ENCODE assay signal across 9 mouse cellular contexts in the genomic region with DNA sequence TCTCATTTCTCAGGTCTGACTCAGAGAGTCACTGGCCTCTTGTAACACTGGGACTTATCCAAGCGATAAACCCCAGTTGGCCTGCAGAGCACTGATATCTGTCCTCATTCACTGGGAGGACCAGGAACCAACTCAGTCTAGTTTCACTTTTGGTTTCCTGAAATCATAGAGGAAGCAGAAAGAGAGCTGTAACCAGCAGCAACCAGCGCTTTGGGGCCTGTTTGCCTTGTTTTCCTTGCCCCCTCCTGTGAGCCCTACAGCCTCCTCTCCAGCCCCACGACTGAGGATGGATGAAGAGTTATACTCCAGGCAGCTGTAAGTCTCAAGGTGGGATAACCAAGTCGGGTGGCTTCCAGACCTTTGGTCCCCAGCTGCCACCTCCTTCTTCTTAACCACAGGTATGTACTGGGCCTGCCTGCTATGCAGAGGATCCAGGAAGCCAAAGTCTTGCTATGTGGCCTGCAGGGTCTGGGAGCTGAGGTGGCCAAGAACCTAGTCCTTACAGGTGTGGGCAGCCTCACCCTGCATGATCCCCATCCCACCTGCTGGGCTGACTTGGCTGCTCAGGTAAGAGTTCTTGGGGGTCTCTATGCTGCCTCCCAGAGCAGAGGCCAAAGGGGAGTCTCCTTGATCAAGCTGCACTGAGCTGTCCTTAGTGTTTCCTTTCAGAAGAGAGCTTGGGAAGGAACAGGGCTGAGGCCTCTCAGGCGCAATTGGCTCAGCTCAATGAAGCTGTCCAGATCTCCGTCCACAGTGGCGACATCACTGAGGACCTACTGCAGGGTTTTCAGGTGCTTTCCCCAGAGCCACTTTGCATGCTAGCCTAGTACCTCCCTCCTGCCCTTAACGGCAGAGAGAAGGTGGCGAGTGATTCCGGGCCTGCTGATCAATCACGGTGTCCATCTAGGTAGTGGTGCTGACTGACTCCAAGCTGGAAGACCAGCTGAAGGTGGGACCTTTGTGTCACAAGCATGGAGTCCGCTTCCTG. TPM values are rescaled to one million over a fixed set of nuclear protein-coding genes. Genes with fewer than 3 reads are reported as not detected.
DNase-seq lines count a peak whose midpoint lies in the region; ATAC-seq and TF ChIP-seq lines count a peak whose summit lies in the region.
"Had no signal": no experiment of that assay in that cellular context is flagged by ENCODE, and none has a peak within 500 bp of the region (broad histone marks: within the 10 kb centered on the region; RNA-seq: fewer than 3 reads in every experiment).

Uba7 (plus strand) TSS at position 107 of the 988 bp plus-strand sequence.

- peak within 1 kb of the TSS; percentile 91 for H3K27ac ChIP-seq in CH12.LX (ENCODE audit: insufficient read depth, low read depth)
- peak within 1 kb of the TSS; percentile 63 for H3K27ac ChIP-seq in embryonic facial prominence, embryonic 12.5 days
- peak within 1 kb of the TSS; percentile 98 for H3K27ac ChIP-seq in liver, embryonic 14.5 days
- H3K27ac ChIP-seq: midbrain, embryonic 12.5 days had no signal

- 72% methylated on average over 12 of the region's 12 CpGs for WGBS in embryonic facial prominence, embryonic 12.5 days
- WGBS in liver, embryonic 14.5 days (ENCODE audit: insufficient replicate concordance), result 40% methylated on average over 12 of the region's 12 CpGs

- peak within 1 kb of the TSS; percentile 91 for H3K9ac ChIP-seq in CH12.LX (ENCODE audit: insufficient read depth, low read depth)
- H3K9ac ChIP-seq in embryonic facial prominence, embryonic 12.5 days, result no peak within 1 kb of the TSS
- H3K9ac ChIP-seq in liver, embryonic 14.5 days (replicated peaks), result peak within 1 kb of the TSS; percentile 82
- H3K9ac ChIP-seq: midbrain, embryonic 12.5 days had no signal

- TF ChIP-seq RAD21 in CH12.LX (IDR thresholded peaks at IDR 0.05; ENCODE audit: low read depth, low read length), result no peak; the same call in 1 of the 2 replicates

- H3K27me3 ChIP-seq in CH12.LX (replicated peaks), result no peaks in the 10 kb centered on the region
- no peaks in the 10 kb centered on the region for H3K27me3 ChIP-seq in embryonic facial prominence, embryonic 12.5 days
- H3K27me3 ChIP-seq in liver, embryonic 14.5 days (ENCODE audit: control insufficient read depth, insufficient read depth, low read length), result no peaks in the 10 kb centered on the region
- no peaks in the 10 kb centered on the region for H3K27me3 ChIP-seq in splenic B cell, adult 2 months (ENCODE audit: control insufficient read depth, insufficient read depth, low read length, poor library complexity, severe bottlenecking)
- H3K27me3 ChIP-seq: midbrain, embryonic 12.5 days had no signal

- peak within 1 kb of the TSS; percentile 88 for H3K4me2 ChIP-seq in CH12.LX (ENCODE audit: insufficient read depth, low read depth, poor library complexity, severe bottlenecking)
- no peak within 1 kb of the TSS for H3K4me2 ChIP-seq in embryonic facial prominence, embryonic 12.5 days (replicated peaks)
- H3K4me2 ChIP-seq in liver, embryonic 14.5 days (ENCODE audit: low read depth), result peak within 1 kb of the TSS; percentile 78
- H3K4me2 ChIP-seq: midbrain, embryonic 12.5 days had no signal

- intact Hi-C loops in gastrocnemius, postnatal 36 days (cut with DNase I), result no loop called here

- H3K36me3 ChIP-seq in CH12.LX (replicated peaks in 1 of 2; ENCODE audit: control insufficient read depth in 1 of 2, insufficient read depth in 1 of 2, low read length in 1 of 2), result peaks cover 44 to 70% of the 10 kb centered on the region in 2 experiments
- peaks cover 10% of the 10 kb centered on the region for H3K36me3 ChIP-seq in embryonic facial prominence, embryonic 12.5 days
- H3K36me3 ChIP-seq in liver, embryonic 14.5 days (replicated peaks; ENCODE audit: control insufficient read depth, insufficient read depth, low read depth), result peaks cover 48% of the 10 kb centered on the region
- H3K36me3 ChIP-seq in splenic B cell, adult 2 months (ENCODE audit: control insufficient read depth, insufficient read depth, low read length, poor library complexity, severe bottlenecking), result peaks cover 12% of the 10 kb centered on the region

- no peak for ATAC-seq in embryonic facial prominence, embryonic 12.5 days (ENCODE audit: insufficient number of reproducible peaks, insufficient read depth, low FRiP score, low TSS enrichment)
- ATAC-seq in inflammation-experienced regulatory T-cells, adult 6 months, result peak; percentile 94
- peak; percentile 80 for ATAC-seq in liver, embryonic 14.5 days (ENCODE audit: insufficient read depth)

- 0 out of 2 replicates have a peak, but pooled peaks have one; percentile 60 for TF ChIP-seq EP300 in CH12.LX (IDR thresholded peaks at IDR 0.05; ENCODE audit: low read length)
- TF ChIP-seq EP300 in liver, embryonic 14.5 days (IDR thresholded peaks at IDR 0.05; ENCODE audit: low read depth), result peak; percentile 89

- in situ Hi-C loops in CH12.LX (cut with MboI; ENCODE audit: low pct_ligation_motif_present, low pct_unique_long_range_greater_than_20kb, low sequenced_read_pairs), result no loop called here

- TF ChIP-seq CTCF in CH12.LX (conservative IDR thresholded peaks at IDR 0.05 in 1 of 2, IDR thresholded peaks at IDR 0.05 in 1 of 2; ENCODE audit: low read depth in 2 of 2, low read length in 2 of 2), result no peak
- TF ChIP-seq CTCF in liver, embryonic 14.5 days (IDR thresholded peaks at IDR 0.05; ENCODE audit: low read depth), result peak; percentile 7; the same call in 1 of the 2 replicates

- H3K79me2 ChIP-seq in CH12.LX (replicated peaks; ENCODE audit: control insufficient read depth, extremely low read depth, insufficient read depth, poor library complexity, severe bottlenecking), result no peaks in the 10 kb centered on the region

- no peaks in the 10 kb centered on the region for H3K9me3 ChIP-seq in CH12.LX (replicated peaks; ENCODE audit: low read length)
- no peaks in the 10 kb centered on the region for H3K9me3 ChIP-seq in embryonic facial prominence, embryonic 12.5 days
- no peaks in the 10 kb centered on the region for H3K9me3 ChIP-seq in liver, embryonic 14.5 days (ENCODE audit: control insufficient read depth, low read length)
- H3K9me3 ChIP-seq: midbrain, embryonic 12.5 days had no signal

- peaks cover 9 to 41% of the 10 kb centered on the region in 2 experiments for H3K4me1 ChIP-seq in CH12.LX (ENCODE audit: control insufficient read depth in 1 of 2, insufficient read depth in 2 of 2)
- H3K4me1 ChIP-seq in embryonic facial prominence, embryonic 12.5 days, result peaks cover 17% of the 10 kb centered on the region
- H3K4me1 ChIP-seq in liver, embryonic 14.5 days (replicated peaks; ENCODE audit: control insufficient read depth in 2 of 2, insufficient read depth in 2 of 2, low read length in 1 of 2), result peaks cover 66 to 82% of the 10 kb centered on the region in 2 experiments
- H3K4me1 ChIP-seq: midbrain, embryonic 12.5 days had no signal

- peak; percentile 71 for TF ChIP-seq POLR2A in CH12.LX (IDR thresholded peaks at IDR 0.05; ENCODE audit: low read depth, low read length)

- DNase-seq in 416B (ENCODE audit: low read depth) (peak; percentile 95), CH12.LX (ENCODE audit: extremely low read depth) (peak; percentile 92)
- DNase-seq in liver, embryonic 14.5 days (ENCODE audit: low read depth in 3 of 3, low spot score in 3 of 3), result peak; percentile 92 to 93 (median 93)
- peak; percentile 83 for DNase-seq in splenic B cell, adult 2 months (ENCODE audit: low read depth, low spot score)
- DNase-seq in gastrocnemius, postnatal 36 days, result no peak
- no peak for DNase-seq in gastrocnemius, postnatal 4 days (ENCODE audit: low spot score in 2 of 2)

- dilution Hi-C loops in CH12.LX (cut with MboI; ENCODE audit: extremely low pct_ligation_motif_present, extremely low pct_unique_long_range_greater_than_20kb, low sequenced_read_pairs), result no loop called here

- peak within 1 kb of the TSS; percentile 64 to 72 (median 66) for H3K4me3 ChIP-seq in CH12.LX (replicated peaks in 1 of 3; ENCODE audit: low read depth in 2 of 3, low read length in 2 of 3, poor library complexity in 1 of 3)
- H3K4me3 ChIP-seq in embryonic facial prominence, embryonic 12.5 days, result 0 out of 2 replicates have a peak within 1 kb of the TSS, but pooled peaks have one; percentile 2
- peak within 1 kb of the TSS; percentile 69 to 93 for H3K4me3 ChIP-seq in liver, embryonic 14.5 days (ENCODE audit: insufficient read depth in 1 of 2, low read depth in 2 of 2, low read length in 2 of 2)
- H3K4me3 ChIP-seq: midbrain, embryonic 12.5 days had no signal

TF ChIP-seq in CH12.LX, 34 proteins besides CTCF, POLR2A, EP300 and RAD21 (continues in another document):
- TF ChIP-seq HCFC1 (IDR thresholded peaks at IDR 0.05; ENCODE audit: low read depth, low read length) (peak; percentile 48), TBP (conservative IDR thresholded peaks at IDR 0.05; ENCODE audit: low read depth, low read length) (peak; percentile 74), GABPA (IDR thresholded peaks at IDR 0.05; ENCODE audit: insufficient replicate concordance, low read depth, low read length) (no peak), KAT2A (IDR thresholded peaks at IDR 0.05; ENCODE audit: insufficient replicate concordance, low read length) (no peak), JUN (IDR thresholded peaks at IDR 0.05; ENCODE audit: insufficient read depth, low read depth, low read length) (no peak), MYC (IDR thresholded peaks at IDR 0.05; ENCODE audit: low read depth, low read length) (0 out of 2 replicates have a peak, but pooled peaks have one; percentile 43), MXI1 (IDR thresholded peaks at IDR 0.05; ENCODE audit: low read depth, low read length) (peak; percentile 78; the same call in 1 of the 2 replicates), SMC3 (IDR thresholded peaks at IDR 0.05; ENCODE audit: low read depth, low read length) (no peak), UBTF (IDR thresholded peaks at IDR 0.05; ENCODE audit: low read depth, low read length) (no peak; the same call in 1 of the 2 replicates), CHD2 (IDR thresholded peaks at IDR 0.05; ENCODE audit: low read length) (no peak), ZC3H11A (IDR thresholded peaks at IDR 0.05; ENCODE audit: low read depth, low read length) (no peak), MAFK (IDR thresholded peaks at IDR 0.05; ENCODE audit: insufficient replicate concordance, low read length) (no peak), NRF1 (IDR thresholded peaks at IDR 0.05; ENCODE audit: low read depth, low read length) (no peak), E2F4 (IDR thresholded peaks at IDR 0.05; ENCODE audit: insufficient replicate concordance, low read depth, low read length) (no peak)

RNA-seq across cellular contexts. Expression of gene Uba7, which starts in this region (rescaled TPM):
- 21.3 and 21.7 TPM in 2 replicates for total RNA-seq in CH12.LX (2012; rRNA removed)
- total RNA-seq in CH12.LX (2014; rRNA removed), result 25.2 and 26.0 TPM in 2 replicates
- 25.5 and 27.8 TPM in 2 replicates for polyA plus RNA-seq in CH12.LX (2012; ENCODE audit: insufficient read length, low read depth)
- 24.6 and 25.0 TPM in 2 replicates for polyA plus RNA-seq in embryonic facial prominence, embryonic 12.5 days (2016; fragmentation: Nextera tagmentation; extraction: Ambion mirVana)
- polyA plus RNA-seq in inflammation-experienced regulatory T-cells, adult 6 months (2017; shearing (Covaris generic)), result 100 to 1,000 TPM; 120 to 204 (median 167) TPM
- 69.4 and 83.3 TPM in 2 replicates for polyA plus RNA-seq in liver, embryonic 14.5 days (2012; rRNA removed)
- 49.1 and 54.2 TPM in 2 replicates for polyA plus RNA-seq in liver, embryonic 14.5 days (2014; fragmentation: Nextera tagmentation; extraction: Ambion mirVana)
- total RNA-seq in gastrocnemius, postnatal 36 days (2021), result 1 to 10 TPM; 2.7 to 3.3 TPM
- 10 to 100 TPM in 1 of 2 experiments, 1 to 10 TPM in 1; 7.8 to 12.7 TPM for total RNA-seq in gastrocnemius, postnatal 4 days (2021)

Comparison
In these comparisons a context has a peak if more than half of its experiments do, and no peak if none do; other contexts are left out.
1. DNase-seq: peak in 416B (single experiment), CH12.LX (single experiment), liver, embryonic 14.5 days (3 of 3) and splenic B cell, adult 2 months (single experiment); none in gastrocnemius, postnatal 36 days (0 of 2) and gastrocnemius, postnatal 4 days (0 of 2).
2. H3K4me3 ChIP-seq: peak in every context shown above with its lines; median percentile 81 in liver, embryonic 14.5 days; 66 in CH12.LX; 2 in embryonic facial prominence, embryonic 12.5 days.
3. Peak in every context shown above with its lines, with median percentiles within 50 percentile points of each other: H3K27ac ChIP-seq.